Mouse (Mus musculus): ENCODE measurements around the gene Frmpd3. TPM values are rescaled to one million over a fixed set of nuclear protein-coding genes. Genes with fewer than 3 reads are reported as not detected.
"Not testable (repeated sequence)": the region's sequence is repeated elsewhere in the genome, so short reads cannot be mapped to it uniquely, and the experiment has no call there.

Frmpd3 gene
- total RNA-seq (2014; rRNA removed) (3.8 and 6.6 TPM in 2 replicates), polyA plus RNA-seq (2015; fragmentation: Nextera tagmentation; extraction: Ambion mirVana) (0.59 and 1.9 TPM in 2 replicates)

- H3K36me3 ChIP-seq (ENCODE audit: insufficient read depth), result no peaks in the 10 kb centered on the region
- no peaks in the 10 kb centered on the region for H3K4me1 ChIP-seq (ENCODE audit: insufficient read depth)
- no peaks in the 10 kb centered on the region for H3K27me3 ChIP-seq (ENCODE audit: insufficient read depth, low read length)
- DNase-seq (peak; percentile 31), ATAC-seq (peak; percentile 81)
- no peak within 1 kb of the TSS for H3K27ac ChIP-seq (ENCODE audit: low read depth, low read length)
- no peak for TF ChIP-seq CTCF (IDR thresholded peaks at IDR 0.05; ENCODE audit: low read depth)
- H3K9me3 ChIP-seq (ENCODE audit: low read length), result no peaks in the 10 kb centered on the region
- 30% methylated on average over 23 of the region's 24 CpGs for WGBS
- peak within 1 kb of the TSS; percentile 63 for H3K4me2 ChIP-seq (ENCODE audit: low read depth)
- 0 out of 2 replicates have a peak within 1 kb of the TSS, but pooled peaks have one; percentile 31 for H3K9ac ChIP-seq
- peak within 1 kb of the TSS; percentile 35 for H3K4me3 ChIP-seq (ENCODE audit: low read depth, low read length)
Observed at GRCm38 (mm10) chrX:140341656-140342392, at the start of gene Frmpd3. Gene Frmpd3, plus strand, starts transcription at chrX:140342263.

GRCm38 (mm10) chrX:140303731-140304130, 38.3 kb upstream of the Frmpd3 start:
- H3K4me2 ChIP-seq (ENCODE audit: low read depth), result no peak overlapping the region
- WGBS, result 66% methylated on average over 4 of the region's 4 CpGs
- H3K4me1 ChIP-seq (ENCODE audit: insufficient read depth), result no peaks in the 10 kb centered on the region
- no peaks in the 10 kb centered on the region; the same call in 1 of the 2 replicates for H3K27me3 ChIP-seq (ENCODE audit: insufficient read depth, low read length)
- no peaks in the 10 kb centered on the region for H3K36me3 ChIP-seq (ENCODE audit: insufficient read depth)
- no peak overlapping the region for H3K9ac ChIP-seq
- H3K9me3 ChIP-seq (ENCODE audit: low read length), result no peaks in the 10 kb centered on the region
- no peak for TF ChIP-seq CTCF (IDR thresholded peaks at IDR 0.05; ENCODE audit: low read depth)
- ATAC-seq (no peak), DNase-seq (no peak)
- H3K27ac ChIP-seq (ENCODE audit: low read depth, low read length), result no peak overlapping the region
- H3K4me3 ChIP-seq (ENCODE audit: low read depth, low read length), result no peak overlapping the region

- H3K27me3 ChIP-seq (ENCODE audit: insufficient read depth, low read length), result no peaks in the 10 kb centered on the region
- no peak overlapping the region for H3K27ac ChIP-seq (ENCODE audit: low read depth, low read length)
- H3K4me3 ChIP-seq (ENCODE audit: low read depth, low read length), result no peak overlapping the region
- H3K4me1 ChIP-seq (ENCODE audit: insufficient read depth), result no peaks in the 10 kb centered on the region
- ATAC-seq (peak; percentile 73; the same call in 1 of the 2 replicates), DNase-seq (peak; percentile 3)
- TF ChIP-seq CTCF (IDR thresholded peaks at IDR 0.05; ENCODE audit: low read depth), result no peak
- H3K9ac ChIP-seq, result no peak overlapping the region
- H3K4me2 ChIP-seq (ENCODE audit: low read depth), result no peak overlapping the region
- H3K9me3 ChIP-seq (ENCODE audit: low read length), result no peaks in the 10 kb centered on the region
- no peaks in the 10 kb centered on the region for H3K36me3 ChIP-seq (ENCODE audit: insufficient read depth)
- WGBS, result 53% methylated on average over 7 of the region's 7 CpGs
Observed at GRCm38 (mm10) chrX:140305652-140306051, 36.4 kb upstream of the Frmpd3 start.

GRCm38 (mm10) chrX:140317931-140318330, 24.1 kb upstream of the Frmpd3 start:
- Histone ChIP-seq H3K4me2 (ENCODE audit: low read depth) (no peak overlapping the region), H3K9me3 (ENCODE audit: low read length) (no peaks in the 10 kb centered on the region), H3K4me3 (ENCODE audit: low read depth, low read length) (no peak overlapping the region), H3K4me1 (ENCODE audit: insufficient read depth) (no peaks in the 10 kb centered on the region), H3K9ac (no peak overlapping the region), H3K27me3 (ENCODE audit: insufficient read depth, low read length) (no peaks in the 10 kb centered on the region), H3K36me3 (ENCODE audit: insufficient read depth) (no peaks in the 10 kb centered on the region), H3K27ac (ENCODE audit: low read depth, low read length) (no peak overlapping the region)
- 52% methylated on average over 4 of the region's 4 CpGs for WGBS
- ATAC-seq (no peak), DNase-seq (no peak)
- no peak for TF ChIP-seq CTCF (IDR thresholded peaks at IDR 0.05; ENCODE audit: low read depth)

GRCm38 (mm10) chrX:140319131-140319530, 22.9 kb upstream of the Frmpd3 start:
- no peak for ATAC-seq
- Histone ChIP-seq H3K4me3 (ENCODE audit: low read depth, low read length) (no peak overlapping the region), H3K9me3 (ENCODE audit: low read length) (no peaks in the 10 kb centered on the region), H3K27me3 (ENCODE audit: insufficient read depth, low read length) (no peaks in the 10 kb centered on the region), H3K27ac (ENCODE audit: low read depth, low read length) (no peak overlapping the region), H3K4me1 (ENCODE audit: insufficient read depth) (no peaks in the 10 kb centered on the region), H3K9ac (no peak overlapping the region), H3K36me3 (ENCODE audit: insufficient read depth) (no peaks in the 10 kb centered on the region), H3K4me2 (ENCODE audit: low read depth) (no peak overlapping the region)
- TF ChIP-seq CTCF (IDR thresholded peaks at IDR 0.05; ENCODE audit: low read depth), result no peak
- 62% methylated on average over 6 of the region's 6 CpGs for WGBS
- no peak for DNase-seq

- H3K27ac ChIP-seq (ENCODE audit: low read depth, low read length); DNase-seq: not testable (repeated sequence)
- WGBS, result 93% methylated on average over 1 of the region's 1 CpGs
Observed at GRCm38 (mm10) chrX:140320671-140321070, 21.4 kb upstream of the Frmpd3 start.

GRCm38 (mm10) chrX:140342393-140343163, 515 bp downstream of the Frmpd3 start:
- H3K4me3 ChIP-seq (ENCODE audit: low read depth, low read length), result peak overlapping the region; percentile 35
- DNase-seq, result no peak
- no peaks in the 10 kb centered on the region for H3K27me3 ChIP-seq (ENCODE audit: insufficient read depth, low read length)
- WGBS, result 26% methylated on average over 24 of the region's 25 CpGs
- no peaks in the 10 kb centered on the region for H3K9me3 ChIP-seq (ENCODE audit: low read length)
- no peak overlapping the region for H3K27ac ChIP-seq (ENCODE audit: low read depth, low read length)
- H3K36me3 ChIP-seq (ENCODE audit: insufficient read depth), result no peaks in the 10 kb centered on the region
- TF ChIP-seq CTCF (IDR thresholded peaks at IDR 0.05; ENCODE audit: low read depth), result no peak
- ATAC-seq, result peak; percentile 63
- H3K4me1 ChIP-seq (ENCODE audit: insufficient read depth), result no peaks in the 10 kb centered on the region
- 0 out of 2 replicates have a peak overlapping the region, but pooled peaks have one; percentile 31 for H3K9ac ChIP-seq
- peak overlapping the region; percentile 63 for H3K4me2 ChIP-seq (ENCODE audit: low read depth)

More at GRCm38 (mm10) chrX:140320671-140321070, 21.4 kb upstream of the Frmpd3 start:
- not testable (repeated sequence) for H3K4me3 ChIP-seq (ENCODE audit: low read depth, low read length); H3K4me1 ChIP-seq (ENCODE audit: insufficient read depth); H3K27me3 ChIP-seq (ENCODE audit: insufficient read depth, low read length); H3K4me2 ChIP-seq (ENCODE audit: low read depth); H3K36me3 ChIP-seq (ENCODE audit: insufficient read depth); ATAC-seq; H3K9ac ChIP-seq; H3K9me3 ChIP-seq (ENCODE audit: low read length)

Measured in forebrain, postnatal 0 days (tissue).